Mouse (Mus musculus) left cerebral cortex, postnatal 25 days (tissue): ENCODE measurements around the gene Adar. TPM values are rescaled to one million over a fixed set of nuclear protein-coding genes. Genes with fewer than 3 reads are reported as not detected.
A peak's percentile ranks its signal among the peaks of the same experiment; 100 is the strongest.
"Not testable (repeated sequence)": the region's sequence is repeated elsewhere in the genome, so short reads cannot be mapped to it uniquely, and the experiment has no call there.

Experiments used
- DNase-seq, 2 experiments: peaks; one replicate each; pipeline ENCODE4 v3.0.0; 2022; ENCODE audit warnings: low spot score in 2 of 2, mixed read lengths in 1 of 2
- intact Hi-C: fragments of 180-260 bp; cut with DNase I; formaldehyde crosslinking; loops from one replicate; pipeline ENCODE4 v1.15.1; 2025
- total RNA-seq, 2 experiments: library from RNA; stranded (reverse); gene quantifications; 2 replicates each; pipeline ENCODE4 v1.2.3; 2021

Adar gene
- total RNA-seq, 2 experiments from 2014 or later = 127 to 140 TPM

DNA sequence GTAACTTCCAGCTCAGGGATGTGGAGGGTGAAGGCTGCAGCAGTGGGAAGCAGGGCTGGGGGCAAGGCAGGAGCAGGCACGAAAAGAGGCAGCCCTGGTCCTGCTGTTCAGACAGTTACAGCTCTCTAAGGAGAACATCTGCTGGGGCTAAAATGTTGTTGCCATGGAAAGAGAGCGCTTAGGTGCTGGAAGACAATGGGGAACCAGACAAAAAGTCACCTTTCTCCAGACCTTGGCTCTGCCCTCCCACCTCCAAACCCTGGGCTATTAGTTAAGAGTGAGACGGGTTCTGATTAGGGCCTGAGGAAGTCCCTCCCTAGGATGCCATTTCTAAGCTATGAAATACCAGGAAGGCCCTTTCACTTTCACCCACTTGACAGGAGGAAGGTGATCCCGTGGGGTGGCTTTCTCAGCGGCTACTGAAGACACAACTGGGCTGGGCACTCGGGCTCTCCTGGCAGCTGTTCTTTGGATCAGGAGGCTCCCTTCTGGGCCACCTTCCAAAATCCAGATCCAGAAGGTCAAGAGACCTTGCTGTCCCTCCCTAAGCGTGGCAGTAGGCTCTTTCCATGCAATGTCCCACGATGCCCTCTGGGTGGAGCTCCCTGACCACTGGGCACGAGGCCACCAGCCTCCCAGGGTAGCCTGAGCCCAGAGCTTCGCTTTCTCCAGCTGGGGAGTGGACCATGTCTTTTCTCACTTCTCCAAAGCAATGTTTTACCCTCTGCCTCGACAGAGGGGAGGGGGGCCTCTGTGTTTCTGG is 70.3 kb downstream of the Adar start:
- intact Hi-C loops = loop anchor here (2.0 to 10.0 kb wide), 2 partner anchors 74 to 290 kb away; partner anchors contain the start of gene Tpm3
- peak; percentile 58 to 65 for DNase-seq

GRCm38 (mm10) chr3:89786275-89786674 is 71.5 kb downstream of the Adar start:
- intact Hi-C loops = loop anchor here (10.0 kb wide), 1 partner anchor 289 kb away; the partner anchor contains the start of gene Tpm3
- DNase-seq = no peak

DNA sequence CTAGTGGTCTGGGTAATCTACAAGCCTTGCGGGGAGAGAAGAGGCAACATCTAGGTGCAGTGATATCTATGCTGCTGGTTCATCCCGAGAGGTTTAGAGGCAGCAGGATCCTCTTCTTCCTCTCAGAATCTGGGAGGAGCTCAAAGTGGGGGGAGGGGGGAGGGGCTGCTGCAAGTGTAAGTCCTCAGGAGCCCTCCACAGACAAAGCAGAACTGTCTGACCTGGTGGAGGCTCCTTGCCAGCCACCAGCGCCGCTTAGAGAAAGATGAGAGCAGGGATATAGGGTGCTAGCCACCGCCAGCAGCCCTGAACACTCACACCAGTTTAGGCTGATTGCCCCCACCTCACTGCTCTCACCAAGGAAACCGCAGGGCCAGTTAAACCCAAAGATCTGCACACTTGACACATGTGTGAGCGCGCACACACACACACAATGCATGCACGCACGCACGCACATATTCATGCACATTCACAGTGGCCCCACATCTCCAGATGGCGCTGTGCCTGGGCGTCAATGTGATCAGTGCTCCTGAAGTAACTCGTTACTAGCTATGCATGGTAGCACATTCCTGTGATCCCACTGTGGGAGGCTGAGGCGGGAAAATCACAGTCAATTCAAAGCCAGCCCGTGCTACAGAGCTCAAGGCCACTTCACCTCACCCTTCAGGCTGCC is 74.0 kb downstream of the Adar start:
- intact Hi-C loops = loop anchor here (10.0 kb wide), 1 partner anchor 286 kb away; the partner anchor contains the start of gene Tpm3

DNA sequence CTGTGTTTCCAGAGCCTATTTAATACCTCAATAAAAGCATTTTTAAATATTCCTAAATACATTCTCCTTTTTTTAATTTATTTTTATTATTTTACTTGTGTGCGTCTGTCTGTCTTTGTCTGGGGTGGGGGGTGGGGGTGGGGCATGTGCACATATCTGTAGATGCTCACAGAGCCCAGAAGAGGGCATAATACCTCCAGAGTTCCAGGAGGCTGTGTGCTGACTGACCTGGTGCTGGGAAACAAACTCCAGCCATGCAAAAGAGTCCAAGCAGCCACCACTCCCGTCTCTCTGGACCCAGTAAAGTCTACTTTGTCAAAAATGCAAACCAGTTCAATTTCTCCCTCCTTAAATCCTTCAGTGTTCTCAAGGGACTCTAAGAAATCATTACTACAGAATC is 79.8 kb downstream of the Adar start:
- intact Hi-C loops = no loop called here
- DNase-seq = no peak

More for the DNA sequence above, 74.0 kb downstream of the Adar start:
- peak in 1 of 2 experiments; percentile 45 for DNase-seq

DNA sequence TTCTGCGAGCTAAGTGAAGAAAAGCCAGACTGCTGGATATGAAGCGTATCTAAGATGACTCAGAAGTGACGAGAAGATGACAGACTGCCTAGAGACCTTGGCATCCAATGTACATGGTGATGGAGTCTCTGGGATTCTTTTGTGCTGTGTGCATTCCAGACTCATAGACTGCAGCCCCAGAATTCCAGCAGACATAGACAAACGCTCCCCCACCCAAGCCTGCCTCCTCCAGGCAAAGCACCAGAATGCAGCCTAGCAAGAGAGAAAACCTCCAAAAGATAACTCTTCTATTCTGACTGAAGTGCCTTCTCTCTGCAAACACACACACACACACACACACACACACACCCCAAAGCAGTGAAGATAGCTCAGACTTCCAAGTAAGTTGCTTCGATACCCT is 80.9 kb downstream of the Adar start:
- intact Hi-C loops = no loop called here
- peak in 1 of 2 experiments; percentile 47 for DNase-seq

GRCm38 (mm10) chr3:89796358-89796757 is 81.5 kb downstream of the Adar start:
- intact Hi-C loops = no loop called here
- DNase-seq = peak in 1 of 2 experiments; percentile 24

GRCm38 (mm10) chr3:89798518-89798917 is 83.7 kb downstream of the Adar start:
- DNase-seq = no peak
- intact Hi-C loops = no loop called here

DNA sequence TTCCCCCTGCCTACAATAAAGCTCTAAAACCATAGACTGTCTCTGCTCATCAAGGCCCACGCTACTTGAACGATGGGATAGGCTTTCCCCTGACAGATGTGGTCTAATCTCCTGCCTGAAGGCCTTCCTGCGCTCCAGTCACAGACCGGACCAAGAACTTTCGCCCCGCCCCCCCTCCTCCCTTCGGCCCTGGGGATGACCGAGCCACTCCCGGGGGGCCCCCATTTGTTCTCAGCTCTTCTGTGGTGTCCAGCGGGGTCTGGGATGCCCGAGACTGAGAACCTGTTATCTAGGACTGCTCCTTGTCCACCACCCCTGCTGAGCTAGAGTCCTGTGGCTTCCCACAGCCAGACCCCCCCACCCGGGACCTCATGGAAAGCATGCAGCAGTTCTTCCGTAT is 84.7 kb downstream of the Adar start:
- intact Hi-C loops = no loop called here
- no peak for DNase-seq

DNA sequence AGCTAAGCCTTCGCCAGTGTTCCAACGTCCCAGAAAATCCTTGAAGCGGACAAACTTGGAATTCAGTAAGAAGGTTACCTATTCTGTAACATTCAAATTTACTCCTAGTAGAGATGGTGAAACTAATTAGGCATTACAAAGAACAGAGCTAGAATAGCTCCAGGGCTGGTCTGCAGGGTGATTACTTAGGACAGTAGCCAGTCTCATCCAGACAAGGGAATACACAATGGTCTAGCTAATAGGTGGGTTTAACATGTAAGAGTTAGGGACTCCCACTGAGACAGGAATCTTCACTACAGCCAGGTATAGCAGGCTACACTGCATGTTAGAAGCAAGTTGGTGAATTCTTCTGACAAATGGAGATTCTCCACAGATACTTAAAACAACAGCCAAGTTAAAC is 85.3 kb downstream of the Adar start:
- intact Hi-C loops, DNase-seq: not testable (repeated sequence)

DNA sequence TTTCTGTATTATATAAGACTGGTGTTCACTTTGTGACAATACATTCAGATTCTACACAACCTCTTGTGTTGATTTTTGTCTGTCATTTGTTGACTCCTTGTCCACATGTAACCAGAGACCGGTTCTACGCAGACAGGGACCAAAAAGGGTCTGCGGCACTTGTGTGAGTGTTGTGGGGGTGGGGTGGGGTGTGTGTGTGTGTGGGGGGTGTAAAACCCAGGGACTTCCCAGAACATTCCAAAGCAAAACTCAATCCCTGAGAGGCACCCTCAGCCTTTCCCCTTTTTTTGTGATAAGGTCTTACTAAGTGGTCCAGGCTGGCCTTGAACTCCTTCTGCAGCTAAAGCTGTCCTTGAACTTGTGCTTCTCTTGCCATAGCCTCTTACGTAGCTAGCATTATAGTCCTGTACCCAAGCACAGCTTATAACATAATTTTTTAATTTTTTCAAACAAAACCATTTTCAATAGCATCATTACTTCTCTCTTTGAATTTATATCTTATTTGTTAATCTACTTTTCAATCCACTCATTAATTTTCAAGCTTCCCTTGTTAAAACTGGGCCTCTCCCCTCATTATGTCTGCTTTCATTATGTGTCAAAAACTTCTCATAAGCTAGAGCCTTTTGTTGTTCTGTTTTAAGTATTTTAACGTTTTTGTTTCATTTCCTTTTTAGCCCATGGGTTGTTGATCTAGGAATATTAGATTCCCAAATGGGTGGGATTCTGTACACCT is 86.1 kb downstream of the Adar start:
- no peak for DNase-seq
- intact Hi-C loops = no loop called here

- intact Hi-C loops = no loop called here
Measured at GRCm38 (mm10) chr3:89801507-89801847, 86.7 kb downstream of the Adar start.

GRCm38 (mm10) chr3:89802876-89803275 is 88.1 kb downstream of the Adar start:
- intact Hi-C loops = no loop called here
- no peak for DNase-seq

More at GRCm38 (mm10) chr3:89801507-89801847, 86.7 kb downstream of the Adar start:
- DNase-seq = no peak

Other genes with a start within 250 kb of the Adar start
- gene Kcnn3, start 194.9 kb upstream of the Adar start, total RNA-seq = 10 to 100 TPM; 20.3 to 22.8 TPM
- 10 to 100 TPM; 25.5 to 26.2 TPM for gene Chrnb2, start 49.6 kb downstream of the Adar start, total RNA-seq
- 10 to 100 TPM; 87.1 to 89.9 TPM for gene Ube2q1, start 58.6 kb downstream of the Adar start, total RNA-seq
- gene She, start 116.3 kb downstream of the Adar start, total RNA-seq = 1 to 10 TPM; 3.1 to 3.4 TPM
- gene Il6ra, start 198.2 kb downstream of the Adar start, total RNA-seq = 1 to 10 TPM; 4.7 to 5.0 TPM
- gene Atp8b2, start 248.5 kb downstream of the Adar start, total RNA-seq = 100 to 1,000 TPM in 1 of 2 experiments, 10 to 100 TPM in 1; 93.5 to 110 TPM